Mouse (Mus musculus) Muller cell, postnatal 12 days (primary cell): Measurements from ENCODE around the gene Mtx3.
"Not testable (repeated sequence)": the region's sequence is repeated elsewhere in the genome, so short reads cannot be mapped to it uniquely, and the experiment has no call there.

ENCODE experiments used
- DNase-seq: peaks from one replicate; pipeline ENCODE4 v3.0.0-alpha.2; 2015; ENCODE audit errors: inconsistent ontology term

Gene Mtx3

GRCm38 (mm10) chr13:92844586-92845221 lies at the start of gene Mtx3:
TSS of gene Mtx3 (plus strand) at chr13:92844760.
- DNase-seq: peak; percentile 89

- DNase-seq: no peak
These were observed 45.7 kb upstream of the Mtx3 start for GRCm38 (mm10) chr13:92798830-92799229.

GRCm38 (mm10) chr13:92799306-92799925 lies 45.1 kb upstream of the Mtx3 start:
- DNase-seq: no peak

- no peak for DNase-seq
These were observed 37.8 kb upstream of the Mtx3 start for GRCm38 (mm10) chr13:92806785-92807184.

GRCm38 (mm10) chr13:92807849-92808248 lies 36.7 kb upstream of the Mtx3 start:
- DNase-seq: no peak

- DNase-seq: not testable (repeated sequence)
These were observed 34.0 kb upstream of the Mtx3 start for GRCm38 (mm10) chr13:92810592-92810991.

GRCm38 (mm10) chr13:92816329-92816728 lies 28.2 kb upstream of the Mtx3 start:
- DNase-seq: no peak

- DNase-seq: no peak
These were observed 27.2 kb upstream of the Mtx3 start for GRCm38 (mm10) chr13:92817357-92817756.

GRCm38 (mm10) chr13:92828820-92829219 lies 15.7 kb upstream of the Mtx3 start:
- DNase-seq: no peak

- DNase-seq: no peak
These were observed 11.4 kb upstream of the Mtx3 start for GRCm38 (mm10) chr13:92833162-92833561.

GRCm38 (mm10) chr13:92846438-92846837 lies 1.9 kb downstream of the Mtx3 start:
- no peak for DNase-seq

GRCm38 (mm10) chr13:92847336-92847735 lies 2.8 kb downstream of the Mtx3 start:
- no peak for DNase-seq

GRCm38 (mm10) chr13:92848002-92848401 lies 3.4 kb downstream of the Mtx3 start:
- no peak for DNase-seq

GRCm38 (mm10) chr13:92855901-92856300 lies 11.3 kb downstream of the Mtx3 start:
- no peak for DNase-seq

GRCm38 (mm10) chr13:92858808-92859207 lies 14.2 kb downstream of the Mtx3 start:
- no peak for DNase-seq

- no peak for DNase-seq
These were observed 15.4 kb downstream of the Mtx3 start for GRCm38 (mm10) chr13:92859959-92860358.

GRCm38 (mm10) chr13:92865358-92865757 lies 20.8 kb downstream of the Mtx3 start:
- DNase-seq: no peak

GRCm38 (mm10) chr13:92866680-92867079 lies 22.1 kb downstream of the Mtx3 start:
- DNase-seq: no peak

- DNase-seq: no peak
These were observed 35.0 kb downstream of the Mtx3 start for GRCm38 (mm10) chr13:92879514-92879913.

- no peak for DNase-seq
These were observed 35.4 kb downstream of the Mtx3 start for GRCm38 (mm10) chr13:92879933-92880332.

GRCm38 (mm10) chr13:92880589-92880988 lies 36.0 kb downstream of the Mtx3 start:
- no peak for DNase-seq

GRCm38 (mm10) chr13:92882271-92882985 lies 37.9 kb downstream of the Mtx3 start:
- DNase-seq: no peak
